In genomic region chr6:18648898-18649591, GRCm38 (mm10) we compare ENCODE assay signal across 30 mouse cellular contexts.
A peak's percentile ranks its signal among the peaks of the same experiment; 100 is the strongest.
DNase-seq lines count a peak whose midpoint lies in the region; ATAC-seq and TF ChIP-seq lines count a peak whose summit lies in the region.
"Had no signal": no experiment of that assay in that cellular context is flagged by ENCODE, and none has a peak within 500 bp of the region (broad histone marks: within the 10 kb centered on the region; RNA-seq: fewer than 3 reads in every experiment).

No protein-coding gene starts in this region.

- no peak for TF ChIP-seq CTCF in left cerebral cortex, adult 2 months (IDR thresholded peaks at IDR 0.05)
- no peak for TF ChIP-seq CTCF in stomach, postnatal 0 days (IDR thresholded peaks at IDR 0.05; ENCODE audit: low read depth)

- intact Hi-C loops in left cerebral cortex, adult 2 months (cut with DNase I), result loop anchor here (5.0 kb wide), 1 partner anchor 33 kb away; no protein-coding TSS in a partner anchor
- intact Hi-C loops in left cerebral cortex, postnatal 10 days (cut with DNase I), result no loop called here

- no peak overlapping the region for H3K4me3 ChIP-seq in forebrain, embryonic 12.5 days (replicated peaks)
- H3K4me3 ChIP-seq in forebrain, embryonic 10.5 days, result no peak overlapping the region
- no peak overlapping the region for H3K4me3 ChIP-seq in left cerebral cortex, adult 2 months
- H3K4me3 ChIP-seq in forebrain, embryonic 15.5 days, result no peak overlapping the region
- H3K4me3 ChIP-seq in stomach, postnatal 0 days (ENCODE audit: low read depth, low read length), result no peak overlapping the region
- H3K4me3 ChIP-seq: embryonic facial prominence, embryonic 13.5 days; erythroblast, embryonic 14.5 days; heart, embryonic 12.5 days; hindbrain, embryonic 10.5 days; intestine, embryonic 15.5 days; limb, embryonic 12.5 days; neural tube, embryonic 12.5 days had no signal

- peak; percentile 58; the same call in 1 of the 2 replicates for ATAC-seq in forebrain, embryonic 12.5 days (ENCODE audit: low FRiP score)
- peak; percentile 93 for ATAC-seq in forebrain, embryonic 15.5 days (replicated peaks)
- ATAC-seq in stomach, postnatal 0 days (ENCODE audit: low FRiP score, low TSS enrichment), result no peak
- ATAC-seq: hindbrain, embryonic 16.5 days; intestine, embryonic 15.5 days; liver, postnatal 0 days; lung, postnatal 0 days had no signal

- H3K27me3 ChIP-seq in forebrain, embryonic 12.5 days, result no peaks in the 10 kb centered on the region
- H3K27me3 ChIP-seq in forebrain, embryonic 10.5 days (ENCODE audit: poor library complexity, severe bottlenecking), result no peaks in the 10 kb centered on the region
- H3K27me3 ChIP-seq in forebrain, embryonic 15.5 days, result no peaks in the 10 kb centered on the region
- no peaks in the 10 kb centered on the region for H3K27me3 ChIP-seq in stomach, postnatal 0 days (ENCODE audit: control insufficient read depth, insufficient read depth, low read length)
- H3K27me3 ChIP-seq: embryonic facial prominence, embryonic 13.5 days; heart, embryonic 12.5 days; intestine, embryonic 15.5 days; limb, embryonic 12.5 days; neural tube, embryonic 12.5 days had no signal

- no peak overlapping the region for H3K9ac ChIP-seq in forebrain, embryonic 12.5 days
- no peak overlapping the region for H3K9ac ChIP-seq in forebrain, embryonic 15.5 days (replicated peaks)
- H3K9ac ChIP-seq in stomach, postnatal 0 days (ENCODE audit: low read length), result no peak overlapping the region
- H3K9ac ChIP-seq: embryonic facial prominence, embryonic 13.5 days; heart, embryonic 12.5 days; intestine, embryonic 15.5 days; limb, embryonic 12.5 days; liver, postnatal 0 days; neural tube, embryonic 12.5 days had no signal

- H3K4me1 ChIP-seq in forebrain, embryonic 12.5 days, result no peaks in the 10 kb centered on the region
- H3K4me1 ChIP-seq in forebrain, embryonic 10.5 days, result no peaks in the 10 kb centered on the region
- H3K4me1 ChIP-seq in forebrain, embryonic 15.5 days, result 0 out of 2 replicates have a peak, but pooled peaks cover 3% of the 10 kb centered on the region
- no peaks in the 10 kb centered on the region for H3K4me1 ChIP-seq in stomach, postnatal 0 days (replicated peaks; ENCODE audit: control insufficient read depth, insufficient read depth)
- H3K4me1 ChIP-seq: embryonic facial prominence, embryonic 13.5 days; hindbrain, embryonic 10.5 days; intestine, embryonic 15.5 days; limb, embryonic 12.5 days; neural tube, embryonic 12.5 days had no signal

- H3K27ac ChIP-seq in forebrain, embryonic 12.5 days, result no peak overlapping the region
- H3K27ac ChIP-seq in forebrain, embryonic 10.5 days, result no peak overlapping the region
- peak overlapping the region; percentile 47 for H3K27ac ChIP-seq in left cerebral cortex, adult 2 months
- peak overlapping the region; percentile 77 for H3K27ac ChIP-seq in forebrain, embryonic 15.5 days (replicated peaks)
- H3K27ac ChIP-seq in stomach, postnatal 0 days (replicated peaks), result no peak overlapping the region
- H3K27ac ChIP-seq: embryonic facial prominence, embryonic 13.5 days; hindbrain, embryonic 10.5 days; intestine, embryonic 15.5 days; limb, embryonic 12.5 days; macrophage; neural tube, embryonic 12.5 days had no signal

- TF ChIP-seq EP300 in stomach, postnatal 0 days (optimal IDR thresholded peaks at IDR 0.05), result no peak

- no peak overlapping the region for H3K4me2 ChIP-seq in forebrain, embryonic 12.5 days
- no peak overlapping the region for H3K4me2 ChIP-seq in forebrain, embryonic 15.5 days (replicated peaks)
- H3K4me2 ChIP-seq in stomach, postnatal 0 days (replicated peaks; ENCODE audit: low read depth), result no peak overlapping the region
- H3K4me2 ChIP-seq: embryonic facial prominence, embryonic 13.5 days; heart, embryonic 12.5 days; intestine, embryonic 15.5 days; limb, embryonic 12.5 days; liver, embryonic 11.5 days; neural tube, embryonic 12.5 days had no signal

- WGBS in forebrain, embryonic 12.5 days, result 71% methylated on average over 5 of the region's 5 CpGs
- WGBS in forebrain, embryonic 10.5 days, result 84% methylated on average over 5 of the region's 5 CpGs
- WGBS in forebrain, embryonic 15.5 days, result 50% methylated on average over 5 of the region's 5 CpGs
- WGBS in stomach, postnatal 0 days, result 79% methylated on average over 5 of the region's 5 CpGs

- H3K36me3 ChIP-seq in forebrain, embryonic 12.5 days (replicated peaks), result no peaks in the 10 kb centered on the region
- H3K36me3 ChIP-seq in forebrain, embryonic 10.5 days (replicated peaks), result no peaks in the 10 kb centered on the region
- no peaks in the 10 kb centered on the region for H3K36me3 ChIP-seq in forebrain, embryonic 15.5 days
- no peaks in the 10 kb centered on the region for H3K36me3 ChIP-seq in stomach, postnatal 0 days (ENCODE audit: control insufficient read depth, insufficient read depth, low read length)
- H3K36me3 ChIP-seq: embryonic facial prominence, embryonic 13.5 days; heart, embryonic 12.5 days; hindbrain, embryonic 10.5 days; intestine, embryonic 15.5 days; limb, embryonic 12.5 days; neural tube, embryonic 12.5 days had no signal

- H3K9me3 ChIP-seq in forebrain, embryonic 12.5 days, result no peaks in the 10 kb centered on the region
- no peaks in the 10 kb centered on the region for H3K9me3 ChIP-seq in forebrain, embryonic 10.5 days
- no peaks in the 10 kb centered on the region for H3K9me3 ChIP-seq in forebrain, embryonic 15.5 days
- no peaks in the 10 kb centered on the region for H3K9me3 ChIP-seq in stomach, postnatal 0 days (ENCODE audit: control insufficient read depth, low read length)
- H3K9me3 ChIP-seq: embryonic facial prominence, embryonic 13.5 days; heart, embryonic 12.5 days; hindbrain, embryonic 10.5 days; intestine, embryonic 15.5 days; limb, embryonic 12.5 days; neural tube, embryonic 12.5 days had no signal

- no peak for DNase-seq in forebrain, embryonic 10.5 days (ENCODE audit: extremely low spot score, low spot score)
- no peak for DNase-seq in left cerebral cortex, adult 2 months (ENCODE audit: extremely low spot score in 1 of 2, low spot score in 2 of 2)
- no peak for DNase-seq in left cerebral cortex, postnatal 10 days (ENCODE audit: extremely low spot score in 1 of 2, low spot score in 2 of 2)
- peak; percentile 73 for DNase-seq in brain, adult 2 months (ENCODE audit: low read depth, low spot score)
- no peak for DNase-seq in adrenal gland, adult 18-20 months (ENCODE audit: low spot score in 2 of 2)
- DNase-seq in stomach, postnatal 0 days (ENCODE audit: low spot score), result no peak
- DNase-seq: adrenal gland, postnatal 14 days; cerebellum, adult 11 months; cerebellum, postnatal 14 days; gastrocnemius, postnatal 10 days; heart, adult 18-20 months; heart, postnatal 10 days; kidney, adult 8-10 months; kidney, postnatal 10 days; liver, postnatal 0 days; midbrain, embryonic 14.5 days; retina, postnatal 1 day had no signal

Comparison
In these comparisons a context has a peak if more than half of its experiments do, and no peak if none do; other contexts are left out.
1. H3K27ac ChIP-seq: peak in left cerebral cortex, adult 2 months (single experiment) and forebrain, embryonic 15.5 days (single experiment); none in forebrain, embryonic 12.5 days (single experiment), forebrain, embryonic 10.5 days (single experiment) and stomach, postnatal 0 days (single experiment).